Mouse (Mus musculus) naive thymus-derived CD4-positive, alpha-beta T cell, adult 2 months (primary cell): ENCODE measurements around the gene Clcn1.

ENCODE experiments used
- DNase-seq: peaks from one replicate; pipeline ENCODE4 v3.0.0-alpha.2; 2011; ENCODE audit warnings: low read depth

The Clcn1 gene

DNA sequence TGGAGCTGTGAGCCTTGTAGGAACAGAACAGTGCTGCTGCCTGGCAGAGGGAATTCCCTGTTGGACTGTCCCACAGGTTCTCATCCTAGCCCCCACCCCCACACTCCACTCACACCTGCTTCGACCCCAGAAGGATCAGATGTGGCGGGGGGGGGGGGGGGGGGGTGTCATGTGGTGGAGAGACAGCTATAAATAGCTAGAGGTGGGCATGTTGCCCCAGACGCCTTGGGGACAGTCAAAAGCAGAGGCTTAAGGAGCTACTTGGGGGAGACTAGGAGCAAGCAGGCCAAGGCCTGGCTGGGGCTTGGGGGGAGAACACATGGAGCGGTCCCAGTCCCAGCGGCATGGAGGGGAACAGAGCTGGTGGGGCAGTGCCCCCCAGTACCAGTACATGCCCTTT, at the start of gene Clcn1:
TSS of gene Clcn1 (plus strand) at position 238 of the 400 bp plus-strand sequence.
- DNase-seq: no peak

DNA sequence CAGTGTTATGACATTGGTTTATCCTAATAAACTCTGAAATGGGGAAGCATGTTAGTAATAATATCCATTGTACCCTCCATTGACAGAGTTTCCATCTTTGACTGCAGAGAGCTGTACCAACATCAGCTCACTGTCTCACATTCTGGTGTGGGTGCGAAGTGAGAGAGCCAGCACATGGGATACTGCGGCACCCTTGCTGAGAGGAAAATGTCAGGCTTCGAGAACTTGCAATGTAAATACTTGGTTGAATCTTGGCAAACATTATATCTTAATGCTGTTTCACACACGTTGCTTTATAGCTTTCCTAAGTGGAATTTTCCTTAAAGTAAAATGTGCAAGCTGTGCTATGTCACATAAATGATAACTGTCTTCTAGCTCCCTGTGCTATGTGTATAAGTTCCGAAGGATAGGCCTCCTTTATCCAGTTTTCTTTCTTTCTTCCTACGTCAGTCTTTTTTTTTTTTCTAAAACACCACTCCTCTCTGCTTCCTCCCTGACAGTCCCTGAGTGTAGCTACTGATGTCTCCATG, 49.1 kb upstream of the Clcn1 start:
- no peak for DNase-seq

DNA sequence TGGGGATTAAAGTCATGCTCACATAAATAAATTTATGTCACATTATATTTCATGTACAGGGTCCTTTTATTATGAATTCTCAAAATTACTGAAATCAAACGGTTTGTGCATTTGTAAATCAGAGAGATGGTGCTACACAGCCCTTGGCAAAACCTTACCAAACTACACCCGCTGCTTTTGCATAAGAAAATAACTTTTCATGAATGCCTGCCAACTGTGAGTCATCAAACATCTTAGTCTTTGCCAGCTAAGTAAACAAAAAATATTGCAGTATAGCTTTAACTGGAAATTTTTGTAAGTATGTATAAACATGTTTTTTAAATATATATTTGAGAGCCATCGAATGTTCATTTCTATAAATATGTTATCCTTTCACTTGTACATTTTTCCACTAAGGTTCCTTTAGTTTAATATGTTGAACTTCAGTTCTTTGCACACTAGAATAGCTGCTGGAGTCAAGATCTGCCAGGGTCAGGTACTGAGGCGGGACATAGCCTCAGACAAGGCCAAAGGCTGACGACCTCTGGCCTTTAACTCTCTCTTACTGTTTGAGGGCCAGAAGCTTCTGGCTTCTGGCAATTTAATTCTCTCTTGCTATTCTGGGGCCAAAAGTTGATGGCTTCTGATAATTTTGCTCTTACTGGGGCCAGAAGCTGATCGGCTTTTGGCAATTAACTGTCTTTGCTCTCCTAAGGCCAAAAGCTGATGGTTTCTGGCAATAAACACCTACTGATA, 45.0 kb upstream of the Clcn1 start:
- no peak for DNase-seq

DNA sequence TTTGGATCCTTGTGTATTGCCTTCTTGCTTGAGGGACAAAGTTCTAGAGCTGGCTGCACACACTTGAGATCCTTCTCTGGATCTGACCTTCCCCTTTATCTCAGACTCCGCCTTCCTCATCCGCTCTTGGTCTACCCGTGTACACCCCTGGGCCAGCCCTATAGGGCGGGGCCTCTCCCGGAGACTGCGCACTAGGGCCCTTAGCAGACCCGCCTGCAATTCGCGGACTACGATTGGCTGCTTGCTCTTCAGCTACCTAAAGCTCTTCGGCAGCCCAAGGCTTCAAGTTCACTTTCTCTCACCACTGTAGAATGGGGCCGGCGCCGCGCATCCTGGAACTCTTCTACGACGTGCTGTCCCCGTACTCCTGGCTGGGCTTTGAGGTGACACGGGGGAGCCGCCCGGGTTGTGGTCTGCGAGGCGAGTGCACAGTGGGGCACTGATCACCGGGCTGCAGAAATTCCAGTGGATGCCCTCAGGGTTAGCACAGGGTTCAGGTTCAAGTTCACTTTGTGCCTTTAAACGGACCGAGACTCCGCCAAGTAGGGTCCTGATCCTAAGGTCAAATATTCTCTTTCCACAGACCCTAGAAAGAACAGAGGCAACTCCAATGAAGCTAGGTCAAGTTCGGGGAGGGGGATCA, 40.7 kb upstream of the Clcn1 start, which contains the start of gene Gstk1:
TSS of gene Gstk1 (plus strand) at position 225 of the 643 bp plus-strand sequence.
- peak; percentile 92 for DNase-seq

DNA sequence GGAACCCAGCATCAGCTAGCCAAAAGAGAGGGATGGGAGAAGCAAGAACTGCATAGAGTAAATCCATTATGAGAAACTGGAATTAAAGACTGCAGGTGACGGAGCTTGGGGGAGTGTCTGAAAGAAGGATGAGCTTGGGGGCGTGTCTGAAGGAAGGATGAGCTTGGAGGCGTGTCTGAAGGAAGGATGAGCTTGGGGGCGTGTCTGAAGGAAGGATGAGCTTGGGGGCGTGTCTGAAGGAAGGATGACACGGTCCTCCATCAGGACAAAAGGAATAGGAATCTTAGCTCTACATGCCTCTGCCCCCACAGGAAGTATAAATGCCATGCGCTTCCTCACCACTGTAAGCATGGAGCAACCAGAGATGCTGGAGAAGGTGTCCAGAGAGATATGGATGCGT, 39.3 kb upstream of the Clcn1 start:
- DNase-seq: no peak

DNA sequence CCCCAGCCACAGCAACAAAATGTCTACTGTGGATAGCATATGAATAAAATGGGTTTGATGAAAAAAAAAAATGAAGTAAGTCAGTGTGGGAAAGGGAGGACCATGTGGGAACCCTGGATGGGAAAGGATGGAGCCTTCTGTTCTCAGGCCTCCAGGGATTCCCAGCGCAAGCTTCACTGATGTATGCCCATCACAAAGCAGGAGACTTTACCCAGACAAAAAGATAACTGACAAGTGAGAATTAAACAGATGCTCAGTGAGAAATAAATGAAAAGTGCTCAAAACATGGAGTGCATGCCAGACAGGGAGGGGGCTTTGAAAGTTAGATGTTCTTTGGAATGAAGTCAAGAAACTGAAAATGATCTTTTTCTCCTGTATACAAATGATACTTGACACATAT, 38.5 kb upstream of the Clcn1 start:
- DNase-seq: no peak

DNA sequence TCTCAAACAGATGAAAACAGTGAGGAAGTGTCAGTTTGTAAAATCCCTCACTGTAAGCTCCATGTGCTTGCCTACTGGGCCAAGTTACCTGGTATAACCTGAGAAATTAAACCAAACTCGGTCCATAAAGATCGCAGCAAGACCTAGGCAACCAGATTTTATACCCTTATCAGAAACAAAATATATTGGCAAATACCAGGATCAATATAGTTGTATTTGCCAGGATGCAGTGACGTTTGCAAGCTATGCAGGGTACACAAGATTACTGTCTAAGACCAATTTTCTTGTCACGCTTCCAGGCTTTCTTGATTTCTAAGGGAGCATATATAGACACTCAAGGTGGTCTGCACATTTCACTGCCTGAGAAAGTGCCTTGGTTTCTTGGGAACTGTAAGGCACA, 34.7 kb upstream of the Clcn1 start:
- DNase-seq: no peak

DNA sequence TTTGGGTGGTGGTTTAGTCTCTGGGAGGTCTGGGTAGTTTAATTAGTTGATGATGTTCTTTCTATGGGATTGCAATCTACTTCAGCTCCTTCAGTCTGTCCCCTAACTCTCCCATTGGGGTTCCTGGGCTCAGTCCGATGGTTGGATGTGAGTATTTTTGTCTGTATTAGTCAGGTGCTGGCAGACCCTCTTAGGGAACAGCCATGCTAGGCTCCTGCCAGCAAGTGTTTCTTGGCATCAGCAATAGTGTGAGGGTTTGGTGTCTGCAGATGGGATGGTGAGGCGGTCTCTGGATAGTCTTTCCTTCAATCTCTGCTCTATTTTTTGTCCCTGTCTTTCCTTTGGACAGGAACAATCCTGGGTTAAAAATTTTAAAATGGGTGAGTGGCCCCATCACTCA, 33.4 kb upstream of the Clcn1 start:
- no peak for DNase-seq

DNA sequence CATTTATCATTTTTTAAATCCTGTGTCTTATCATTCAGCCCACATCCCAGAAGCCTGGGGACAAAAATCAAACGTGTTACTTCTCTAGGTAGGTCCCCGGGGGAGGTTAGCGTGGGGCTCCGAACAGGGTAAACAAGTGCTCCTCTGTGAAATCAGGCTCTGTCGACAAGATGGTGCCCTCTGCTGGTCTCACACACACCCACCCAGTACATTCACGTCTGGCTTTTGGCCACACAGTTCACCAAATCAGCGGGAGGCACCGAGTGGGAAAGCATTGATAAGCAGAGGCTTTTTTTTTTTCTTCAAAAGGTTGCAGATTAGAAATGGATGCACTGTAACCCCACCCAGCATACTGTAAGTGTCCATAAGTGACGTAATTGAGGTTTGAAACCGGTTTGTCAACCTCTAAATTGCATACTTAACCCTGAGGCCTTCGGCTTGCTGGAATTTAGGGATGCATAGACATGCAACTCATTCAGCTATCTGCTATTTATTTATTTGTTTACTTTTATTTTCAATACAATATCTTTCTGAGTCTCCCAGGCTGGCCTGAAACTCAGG, 29.1 kb upstream of the Clcn1 start:
- peak; percentile 81 for DNase-seq

DNA sequence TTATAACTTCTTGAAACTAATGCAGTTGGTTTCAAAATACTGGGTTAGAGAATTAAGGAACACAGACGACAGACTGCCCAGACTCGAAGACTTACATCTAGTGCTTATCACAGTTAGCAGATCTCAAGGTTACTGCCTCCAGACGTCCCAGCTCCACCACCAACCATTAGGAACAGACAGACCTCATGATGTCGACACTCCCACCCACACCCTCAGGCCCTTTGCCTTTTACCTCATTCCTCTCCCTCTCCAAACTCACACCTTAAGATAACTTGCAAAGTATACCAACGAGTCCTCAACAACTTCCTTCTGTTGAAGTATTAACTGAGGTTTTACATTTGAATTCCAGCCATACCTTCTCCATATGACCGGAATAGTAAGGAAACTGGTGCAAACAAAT, 26.1 kb upstream of the Clcn1 start:
- DNase-seq: no peak

DNA sequence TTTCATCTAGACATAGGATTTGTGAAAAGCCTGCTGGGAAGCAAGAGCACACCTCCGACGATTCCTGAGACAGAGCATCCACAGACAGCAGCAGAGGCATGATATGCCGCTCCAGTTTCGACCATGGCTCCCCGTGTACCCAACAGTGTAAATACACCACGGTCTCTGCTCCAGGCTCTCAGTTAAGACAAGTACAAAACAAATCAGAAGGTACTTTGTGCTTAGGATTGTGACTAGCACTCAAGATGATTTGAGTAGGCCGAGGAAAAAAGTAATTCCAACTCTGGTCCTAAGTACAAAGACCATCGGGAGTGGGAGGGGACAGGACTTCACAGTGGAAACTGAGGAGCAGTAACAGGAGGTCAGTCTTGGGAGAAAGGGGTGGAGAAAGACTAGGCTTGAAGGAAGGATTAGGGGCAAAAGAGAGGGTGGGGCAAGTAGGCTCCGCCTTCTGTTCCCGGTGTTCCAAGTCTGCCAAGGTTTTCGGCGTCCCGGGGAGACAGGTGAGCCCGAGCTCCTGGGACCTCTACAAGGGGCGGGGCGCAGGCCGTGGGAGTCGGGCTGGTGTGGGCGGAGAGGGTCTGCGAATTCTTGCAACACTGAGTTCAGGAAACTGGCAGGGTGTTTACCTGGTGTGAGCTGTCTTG, 24.8 kb upstream of the Clcn1 start, which contains the start of gene Tmem139:
TSS of gene Tmem139 (plus strand) at position 447 of the 647 bp plus-strand sequence.
- no peak for DNase-seq

DNA sequence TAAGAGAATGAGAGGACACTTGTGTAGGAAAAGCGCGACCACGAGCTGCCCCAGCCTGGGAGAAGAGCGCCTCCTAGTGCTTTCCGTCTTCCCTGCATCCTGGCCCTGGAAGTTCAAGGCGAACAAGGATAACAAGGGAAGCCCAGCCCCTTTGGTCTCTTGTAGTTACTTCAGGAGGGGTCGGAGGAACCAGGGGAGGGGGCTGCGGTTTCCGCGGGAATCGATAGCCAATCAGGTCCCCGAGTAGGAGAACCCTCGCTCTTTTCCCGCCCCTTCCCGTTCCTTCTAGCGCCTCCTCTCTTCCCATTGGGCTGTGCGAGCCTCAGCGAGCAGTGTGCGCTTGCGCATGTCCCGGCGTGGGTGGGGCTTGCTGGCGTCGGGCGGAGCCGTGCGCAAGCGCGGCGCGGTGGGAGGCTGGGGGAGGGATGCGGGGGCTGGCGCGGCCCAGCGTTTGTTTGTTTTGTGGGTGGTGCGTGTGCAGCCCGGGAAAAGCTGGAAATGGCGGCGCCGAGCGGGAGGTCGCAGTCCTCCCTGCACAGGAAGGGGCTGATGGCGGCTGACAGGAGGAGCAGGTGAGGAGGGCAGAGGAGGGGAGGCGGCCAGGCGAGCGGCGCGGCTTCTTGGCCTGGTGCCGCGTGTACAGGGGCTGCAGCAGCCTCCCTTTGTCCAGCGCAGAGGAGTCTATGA, 21.7 kb upstream of the Clcn1 start, which contains the start of gene Casp2:
TSS of gene Casp2 (plus strand) at position 360 of the 687 bp plus-strand sequence.
- DNase-seq: peak; percentile 98

DNA sequence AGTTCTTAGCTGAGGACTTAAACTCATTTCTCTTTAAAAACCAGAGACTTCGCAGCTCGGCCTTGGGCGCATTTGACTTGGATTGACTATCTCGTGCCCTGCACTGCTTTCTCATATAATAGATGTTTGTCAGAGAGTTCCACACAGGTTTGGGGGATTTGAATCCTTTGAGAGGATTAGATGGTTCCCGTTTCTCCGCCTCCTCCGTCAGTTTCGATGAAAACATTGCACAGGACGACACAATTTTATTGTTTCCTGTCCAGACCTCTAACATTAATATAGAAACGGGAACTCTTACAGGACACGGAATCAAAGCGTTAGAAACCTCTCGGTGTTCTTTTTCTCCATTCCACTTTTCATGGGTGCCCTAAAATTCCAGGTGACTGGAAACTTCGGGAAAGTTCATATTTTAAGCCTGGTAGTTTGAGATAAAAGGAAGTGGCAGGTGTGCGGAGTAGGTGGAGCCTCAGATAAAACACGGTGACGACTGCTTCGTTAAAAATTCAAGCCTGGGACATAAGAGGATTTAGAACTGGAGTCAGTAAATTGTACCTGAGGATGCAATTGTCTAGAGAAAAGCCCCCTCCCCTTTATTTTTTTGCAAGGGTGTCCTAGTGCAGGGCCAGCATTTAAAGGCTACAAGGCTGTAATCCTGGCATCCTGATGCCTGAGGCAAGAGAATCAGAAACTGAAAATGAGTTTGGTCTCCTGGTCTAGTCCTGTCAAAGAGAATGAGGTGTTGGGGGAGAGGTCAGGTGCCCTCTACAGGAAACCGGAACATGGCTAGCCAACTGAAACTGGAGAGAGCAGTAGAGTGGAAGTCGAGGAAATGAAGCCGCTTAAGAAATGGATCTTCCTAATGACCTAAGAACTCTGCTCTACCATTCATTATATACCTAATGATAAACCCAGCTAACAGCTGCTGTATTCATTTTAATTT, 20.8 kb upstream of the Clcn1 start:
- peak; percentile 68 for DNase-seq

DNA sequence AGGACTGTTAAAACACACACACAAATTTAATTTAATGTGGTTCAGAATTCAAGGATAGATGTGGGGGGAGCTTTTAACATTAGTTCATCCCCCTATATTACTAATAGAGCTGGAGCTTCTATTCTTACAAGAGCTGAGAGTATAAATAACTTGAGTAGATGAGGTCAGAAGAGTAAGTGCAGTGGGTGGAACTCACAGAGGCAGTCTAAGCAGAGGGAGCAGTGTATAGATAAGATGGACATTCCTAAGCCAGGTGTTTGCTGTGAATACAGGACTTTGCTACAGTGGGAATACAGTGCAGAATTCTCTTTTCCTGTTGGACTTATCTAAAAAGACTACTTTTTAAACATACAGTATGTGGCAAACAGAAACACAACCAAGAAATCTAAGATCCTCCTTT, 15.7 kb upstream of the Clcn1 start:
- no peak for DNase-seq

DNA sequence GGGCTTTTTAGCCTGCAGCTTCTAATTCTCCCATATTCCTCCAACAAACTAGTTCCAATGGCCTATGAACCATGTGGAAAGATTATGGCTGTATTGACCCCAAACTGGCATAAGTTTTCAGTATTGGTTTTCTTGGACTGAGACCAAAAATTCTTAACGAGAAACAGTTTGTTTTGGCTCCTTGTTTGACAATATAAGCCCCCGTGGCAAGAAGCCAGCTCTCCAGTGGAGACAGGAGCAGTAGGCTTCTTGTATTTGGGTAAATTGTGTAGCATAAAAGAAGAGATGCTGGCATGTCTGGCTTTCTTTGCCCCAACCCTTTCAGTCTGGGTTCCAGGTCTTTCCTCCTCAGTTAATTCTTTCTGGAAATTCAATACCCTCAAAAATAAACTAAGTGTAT, 10.3 kb upstream of the Clcn1 start:
- DNase-seq: no peak

DNA sequence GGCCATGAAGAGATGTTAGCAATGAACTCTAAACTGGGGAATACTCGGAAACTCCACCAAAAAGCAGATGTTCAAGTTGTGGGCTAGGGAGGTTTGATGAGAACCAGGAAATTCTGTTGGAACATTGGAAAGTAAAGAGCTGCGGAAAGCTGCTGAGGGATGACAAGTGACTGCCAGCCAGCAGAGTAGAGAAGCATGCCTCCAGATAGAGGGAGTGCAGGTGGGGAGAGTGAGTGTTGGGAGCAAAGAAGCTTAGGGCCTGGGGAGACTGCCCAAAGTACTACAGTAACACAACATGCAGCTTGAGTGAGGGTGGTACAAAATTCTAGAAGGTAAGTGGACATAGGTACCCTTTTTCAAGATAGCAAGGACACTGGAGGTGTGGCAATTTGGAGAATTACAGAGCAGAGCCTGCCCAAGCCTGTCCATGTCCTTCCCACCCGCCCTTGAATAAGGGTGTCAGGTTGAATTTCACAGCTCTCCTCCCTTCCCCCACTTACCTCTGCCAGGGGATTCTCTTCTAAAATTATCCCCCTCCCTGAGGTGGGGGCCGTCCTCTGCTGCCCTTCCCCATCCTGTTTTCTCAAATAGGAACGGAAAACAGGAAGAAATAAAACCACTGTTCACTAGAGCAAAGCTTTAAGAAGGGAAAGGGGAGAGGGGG, 3.5 kb upstream of the Clcn1 start:
- DNase-seq: no peak

DNA sequence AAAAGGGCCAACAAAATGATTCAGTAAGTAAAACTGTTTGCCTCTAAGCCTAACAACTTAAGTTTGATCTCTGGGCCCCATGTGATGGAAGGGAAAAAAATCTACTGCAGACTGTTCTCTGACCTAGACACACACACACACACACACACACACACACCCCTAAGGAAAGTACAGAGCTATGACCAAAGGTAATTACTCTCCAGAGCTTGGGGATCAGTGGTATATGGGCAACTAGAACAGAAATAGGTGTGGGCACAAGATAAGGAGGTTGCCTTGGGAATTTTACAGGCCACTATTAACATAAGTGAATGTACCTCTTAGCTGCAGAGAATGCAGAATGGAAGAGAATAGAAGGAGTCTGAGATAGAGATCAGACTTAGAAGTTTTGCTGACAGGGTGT, 1.1 kb downstream of the Clcn1 start:
- DNase-seq: no peak

DNA sequence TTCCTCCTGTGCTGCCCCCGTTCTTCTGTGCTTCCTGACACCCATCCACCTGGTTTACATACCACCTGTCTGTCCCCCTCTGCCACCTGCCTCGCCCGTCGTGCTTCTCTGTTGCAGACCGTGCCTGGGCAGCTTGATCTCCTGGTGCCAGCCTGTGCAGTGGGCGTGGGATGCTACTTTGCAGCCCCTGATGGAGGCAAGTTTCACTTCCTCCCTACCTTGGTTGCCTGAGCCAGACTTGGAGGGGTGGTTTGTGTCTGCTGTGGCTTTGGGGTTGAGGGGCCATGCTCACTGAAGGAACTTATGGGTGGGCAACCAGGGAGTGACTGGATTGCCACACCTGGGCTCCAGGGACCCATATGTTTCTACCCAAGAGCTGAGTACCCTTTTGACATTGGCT, 6.8 kb downstream of the Clcn1 start:
- DNase-seq: no peak

DNA sequence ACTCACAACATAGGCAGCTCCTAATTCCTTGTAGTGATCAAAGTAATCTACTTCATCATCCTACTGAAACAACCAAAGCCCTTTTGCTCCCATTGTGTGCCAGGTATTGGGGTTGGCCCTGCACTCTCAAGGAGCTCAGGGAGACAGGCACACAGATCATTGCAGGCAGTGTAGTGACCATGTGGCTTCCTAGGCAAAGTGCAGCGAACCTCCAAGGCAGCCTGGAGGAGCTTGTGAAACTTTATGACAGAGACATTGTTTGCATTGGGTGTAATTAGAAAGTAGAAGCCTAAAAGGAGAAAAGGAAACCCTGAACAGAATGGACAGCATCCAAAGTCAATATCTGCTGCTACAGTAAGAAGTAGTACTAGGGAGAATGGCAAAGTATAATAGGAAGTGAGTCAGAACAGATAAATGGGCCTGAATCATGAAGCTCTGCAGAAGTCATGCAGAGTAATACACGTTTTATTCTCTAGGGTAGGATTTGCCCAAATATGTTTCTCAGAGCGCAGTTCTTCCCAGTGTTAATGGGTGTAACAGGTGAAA, 9.1 kb downstream of the Clcn1 start:
- DNase-seq: no peak

DNA sequence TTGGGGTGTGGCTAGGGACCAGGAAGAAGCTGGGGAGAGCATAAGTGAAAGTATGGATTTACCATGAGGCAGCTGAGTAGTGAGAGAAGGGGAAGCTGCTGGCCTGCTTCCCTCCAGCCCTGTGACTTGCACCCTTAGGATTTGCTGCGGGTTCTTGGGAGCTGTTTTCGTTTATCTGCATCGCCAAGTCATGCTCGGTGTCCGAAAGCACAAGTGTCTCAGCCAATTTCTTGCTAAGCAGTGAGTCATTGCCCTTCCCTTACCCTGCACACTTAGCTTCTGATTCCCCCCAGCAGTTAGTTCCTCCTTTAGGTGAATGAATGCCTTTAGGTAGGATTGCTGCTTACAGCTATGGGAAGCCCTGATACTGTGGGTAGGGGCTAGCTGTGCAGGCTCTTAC, 12.9 kb downstream of the Clcn1 start:
- no peak for DNase-seq
